ENCODE assay signal across 1 mouse cellular context in the genomic region with DNA sequence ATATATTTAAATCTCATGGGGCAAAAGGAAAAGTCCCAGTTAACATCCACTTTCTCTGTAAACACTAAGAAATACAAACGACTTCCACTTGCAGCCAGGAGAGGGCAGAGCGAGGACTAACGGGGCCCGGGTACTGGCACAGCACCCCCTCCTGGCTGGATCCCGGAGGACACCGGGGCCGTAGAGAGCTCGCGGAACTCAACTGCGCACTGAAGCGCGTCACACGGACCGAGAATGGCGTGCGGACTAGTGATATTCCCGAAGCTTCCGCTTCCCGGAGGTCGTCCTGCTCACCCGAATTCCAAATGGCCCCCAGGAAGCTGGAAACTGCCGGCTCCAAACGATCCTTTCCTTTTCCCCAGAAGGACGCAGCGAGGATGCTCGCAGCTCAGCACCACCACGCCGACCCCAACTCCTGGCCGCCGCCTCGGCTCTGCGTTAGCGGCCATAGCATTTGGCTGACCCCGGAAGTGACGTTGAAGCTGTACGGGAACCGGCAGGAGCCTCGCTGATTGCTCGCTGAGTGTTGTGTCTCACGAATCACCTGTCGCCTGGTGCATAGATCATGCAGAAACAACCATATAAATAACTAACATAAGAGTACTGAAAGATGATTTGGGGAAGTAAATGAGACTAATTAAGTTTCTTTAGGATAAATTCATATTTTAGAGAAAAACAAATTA.
TF ChIP-seq lines count a peak whose summit lies in the region.

Gene Sucla2, plus strand, starts transcription at position 554 of the 683 bp plus-strand sequence.

TF ChIP-seq in CH12.LX, 34 proteins besides CTCF, POLR2A, EP300 and RAD21 (continued from another document):
- TF ChIP-seq KAT2A (IDR thresholded peaks at IDR 0.05; ENCODE audit: insufficient replicate concordance, low read length), result peak; percentile 87; the same call in 1 of the 2 replicates
- peak; percentile 87 for TF ChIP-seq SMC3 (IDR thresholded peaks at IDR 0.05; ENCODE audit: low read depth, low read length)
- TF ChIP-seq IRF4 (IDR thresholded peaks at IDR 0.05; ENCODE audit: low read depth, low read length), result peak; percentile 78; the same call in 1 of the 2 replicates
- peak; percentile 79 for TF ChIP-seq TCF12 (IDR thresholded peaks at IDR 0.05; ENCODE audit: low read depth, low read length)
- TF ChIP-seq MAFK (IDR thresholded peaks at IDR 0.05; ENCODE audit: insufficient replicate concordance, low read length), result no peak
- TF ChIP-seq SIN3A (IDR thresholded peaks at IDR 0.05; ENCODE audit: low read length), result peak; percentile 85
- peak; percentile 41; the same call in 1 of the 2 replicates for TF ChIP-seq ZMIZ1 (IDR thresholded peaks at IDR 0.05; ENCODE audit: low read depth, low read length)
- TF ChIP-seq MEF2A (IDR thresholded peaks at IDR 0.05; ENCODE audit: borderline replicate concordance, low read depth, low read length), result peak; percentile 83
- TF ChIP-seq NELFE (IDR thresholded peaks at IDR 0.05; ENCODE audit: low read depth, low read length), result peak; percentile 84
- TF ChIP-seq PAX5 (IDR thresholded peaks at IDR 0.05; ENCODE audit: low read length), result no peak
- TF ChIP-seq HCFC1 (IDR thresholded peaks at IDR 0.05; ENCODE audit: low read depth, low read length), result peak; percentile 93
